Mouse (Mus musculus): ENCODE results near the gene Glrx5. TPM values are rescaled to one million over a fixed set of nuclear protein-coding genes. Genes with fewer than 3 reads are reported as not detected.
A peak's percentile ranks its signal among the peaks of the same experiment; 100 is the strongest.

Gene Glrx5
- total and polyA plus RNA-seq, 3 experiments = 108 to 291 TPM; not detected in 1

- H3K4me1 ChIP-seq (ENCODE audit: control insufficient read depth in 1 of 2, insufficient read depth in 2 of 2, low read length in 2 of 2) = peaks cover 0 to 33% of the 10 kb centered on the region in 2 experiments; a peak in 2 of 4 replicates
- no peaks in the 10 kb centered on the region for H3K27me3 ChIP-seq (ENCODE audit: control insufficient read depth in 1 of 2, insufficient read depth in 2 of 2, low read length in 2 of 2)
- DNase-seq (ENCODE audit: low read depth, low spot score) = no peak
- peaks cover 6% of the 10 kb centered on the region; the same call in 1 of the 2 replicates for H3K79me2 ChIP-seq (ENCODE audit: control insufficient read depth, insufficient read depth, low read length, poor library complexity)
- peaks cover 0 to 16% of the 10 kb centered on the region in 2 experiments; a peak in 2 of 4 replicates for H3K36me3 ChIP-seq (ENCODE audit: control insufficient read depth in 1 of 2, insufficient read depth in 2 of 2, low read length in 2 of 2)
- no peak overlapping the region for H3K27ac ChIP-seq (ENCODE audit: control insufficient read depth, low read depth, low read length)
- H3K4me3 ChIP-seq (ENCODE audit: control insufficient read depth in 1 of 2, insufficient read depth in 1 of 2, low read depth in 2 of 2, low read length in 2 of 2) = no peak overlapping the region
- no peak for TF ChIP-seq GATA1 (IDR thresholded peaks at IDR 0.05; ENCODE audit: low read depth, low read length)
- no peak for TF ChIP-seq MXI1 (IDR thresholded peaks at IDR 0.05; ENCODE audit: low read depth, low read length)
- no peak for TF ChIP-seq HCFC1 (IDR thresholded peaks at IDR 0.05; ENCODE audit: low read depth, low read length)
- no peak for TF ChIP-seq MAZ (IDR thresholded peaks at IDR 0.05; ENCODE audit: low read depth, low read length)
- TF ChIP-seq MYB (IDR thresholded peaks at IDR 0.05; ENCODE audit: low read depth, low read length) = no peak
- no peak for TF ChIP-seq CHD1 (IDR thresholded peaks at IDR 0.05; ENCODE audit: low read depth, low read length)
- no peak for TF ChIP-seq ZC3H11A (IDR thresholded peaks at IDR 0.05; ENCODE audit: low read depth, low read length)
- TF ChIP-seq TBP (IDR thresholded peaks at IDR 0.05; ENCODE audit: low read depth, low read length) = no peak
- TF ChIP-seq TCF12 (IDR thresholded peaks at IDR 0.05; ENCODE audit: low read depth, low read length) = no peak
- H3K9me3 ChIP-seq (replicated peaks; ENCODE audit: insufficient read depth, low read length) = no peaks in the 10 kb centered on the region
- no peak overlapping the region for H3K9ac ChIP-seq (ENCODE audit: control insufficient read depth, low read depth, low read length, poor library complexity, severe bottlenecking)
Observed at GRCm38 (mm10) chr12:104995259-104995876, 37.1 kb upstream of the Glrx5 start.

GRCm38 (mm10) chr12:104996012-104996728 is 36.3 kb upstream of the Glrx5 start:
- Histone ChIP-seq H3K36me3 (ENCODE audit: control insufficient read depth in 1 of 2, insufficient read depth in 2 of 2, low read length in 2 of 2) (peaks cover 0 to 17% of the 10 kb centered on the region in 2 experiments; a peak in 2 of 4 replicates), H3K79me2 (ENCODE audit: control insufficient read depth, insufficient read depth, low read length, poor library complexity) (peaks cover 8% of the 10 kb centered on the region; the same call in 1 of the 2 replicates), H3K9ac (ENCODE audit: control insufficient read depth, low read depth, low read length, poor library complexity, severe bottlenecking) (no peak overlapping the region), H3K27me3 (ENCODE audit: control insufficient read depth in 1 of 2, insufficient read depth in 2 of 2, low read length in 2 of 2) (no peaks in the 10 kb centered on the region), H3K4me3 (ENCODE audit: control insufficient read depth in 1 of 2, insufficient read depth in 1 of 2, low read depth in 2 of 2, low read length in 2 of 2) (no peak overlapping the region), H3K27ac (ENCODE audit: control insufficient read depth, low read depth, low read length) (no peak overlapping the region), H3K4me1 (ENCODE audit: control insufficient read depth in 1 of 2, insufficient read depth in 2 of 2, low read length in 2 of 2) (peaks cover 0 to 33% of the 10 kb centered on the region in 2 experiments; a peak in 3 of 4 replicates), H3K9me3 (replicated peaks; ENCODE audit: insufficient read depth, low read length) (no peaks in the 10 kb centered on the region)
- DNase-seq (ENCODE audit: low read depth, low spot score) = peak; percentile 34
- TF ChIP-seq CTCF (IDR thresholded peaks at IDR 0.05 in 2 of 3, conservative IDR thresholded peaks at IDR 0.05 in 1 of 3; ENCODE audit: control insufficient read depth in 1 of 3, insufficient read depth in 1 of 3, low read depth in 2 of 3, low read length in 3 of 3, poor library complexity in 1 of 3, severe bottlenecking in 1 of 3) (no peak), MYB (IDR thresholded peaks at IDR 0.05; ENCODE audit: low read depth, low read length) (no peak), ELF1 (IDR thresholded peaks at IDR 0.05; ENCODE audit: low read depth, low read length) (no peak), HCFC1 (IDR thresholded peaks at IDR 0.05; ENCODE audit: low read depth, low read length) (no peak), KAT2A (conservative IDR thresholded peaks at IDR 0.05; ENCODE audit: low read depth, low read length) (no peak), POLR2AphosphoS2 (IDR thresholded peaks at IDR 0.05; ENCODE audit: low read length) (no peak), JUND (IDR thresholded peaks at IDR 0.05; ENCODE audit: low read depth, low read length) (no peak), CHD2 (IDR thresholded peaks at IDR 0.05; ENCODE audit: low read length) (no peak), MEF2A (IDR thresholded peaks at IDR 0.05; ENCODE audit: extremely low read depth, insufficient replicate concordance, low read depth, low read length, poor library complexity, severe bottlenecking) (no peak), TCF12 (IDR thresholded peaks at IDR 0.05; ENCODE audit: low read depth, low read length) (no peak), SIN3A (IDR thresholded peaks at IDR 0.05; ENCODE audit: low read length) (no peak), POLR2AphosphoS5 (IDR thresholded peaks at IDR 0.05; ENCODE audit: borderline replicate concordance, low read depth, low read length) (no peak), GATA1 (IDR thresholded peaks at IDR 0.05; ENCODE audit: low read depth, low read length) (no peak), UBTF (IDR thresholded peaks at IDR 0.05; ENCODE audit: borderline replicate concordance, insufficient read depth, low read depth, low read length) (no peak), ZC3H11A (IDR thresholded peaks at IDR 0.05; ENCODE audit: low read depth, low read length) (no peak), ZMIZ1 (IDR thresholded peaks at IDR 0.05; ENCODE audit: low read depth, low read length) (no peak), MYC (IDR thresholded peaks at IDR 0.05; ENCODE audit: low read depth, low read length) (no peak), SMC3 (IDR thresholded peaks at IDR 0.05; ENCODE audit: low read depth, low read length) (no peak), USF2 (IDR thresholded peaks at IDR 0.05; ENCODE audit: borderline replicate concordance in 1 of 2, insufficient read depth in 1 of 2, low read depth in 1 of 2, low read length in 2 of 2) (no peak)
